Mouse (Mus musculus) liver, embryonic 14.5 days (tissue): ENCODE results near the gene Erbb3. TPM values are rescaled to one million over a fixed set of nuclear protein-coding genes. Genes with fewer than 3 reads are reported as not detected.

ENCODE experiments used
- ATAC-seq: fragments of 200-750 bp; cut with Nextera tagmentation; 2 replicates; pipeline ENCODE4 v1.8.0; 2017; ENCODE audit warnings: moderate number of reproducible peaks, mild to moderate bottlenecking, moderate library complexity; ENCODE audit not compliant: insufficient read depth
- DNase-seq, 3 experiments: peaks; one replicate each; pipeline ENCODE4 v3.0.0-alpha.2; 2012 to 2013; ENCODE audit warnings: low read depth in 3 of 3, low spot score in 3 of 3
- H3K27ac ChIP-seq: fragments of 300-500 bp; sonication (generic); 2 replicates; pipeline ENCODE4 v1.5.1; 2014; ENCODE audit warnings: moderate library complexity, mild to moderate bottlenecking, control low read depth, inconsistent platforms
- H3K27me3 ChIP-seq: fragments of 300-500 bp; sonication (generic); 2 replicates; pipeline ENCODE4 v1.6.1; 2014; ENCODE audit warnings: mild to moderate bottlenecking, low read length, moderate library complexity; ENCODE audit not compliant: control insufficient read depth, insufficient read depth
- H3K36me3 ChIP-seq: fragments of 300-500 bp; sonication (generic); replicated peaks from 2 replicates; pipeline ENCODE4 v1.6.1; 2014; ENCODE audit warnings: low read depth; ENCODE audit not compliant: control insufficient read depth, insufficient read depth
- H3K4me1 ChIP-seq, 2 experiments: fragments of 200-500 bp in 1 of 2; fragments of 300-500 bp in 1 of 2; sonication (generic) in 1 of 2; replicated peaks; 2 replicates each; pipeline ENCODE4 v1.6.1; 2012 to 2014; ENCODE audit warnings: antibody characterized with exemption in 1 of 2, inconsistent platforms in 1 of 2, low read length in 1 of 2; ENCODE audit not compliant: control insufficient read depth in 2 of 2, insufficient read depth in 2 of 2
- H3K4me2 ChIP-seq: fragments of 300-500 bp; sonication (generic); 2 replicates; pipeline ENCODE4 v1.6.1; 2014; ENCODE audit warnings: low read depth, mild to moderate bottlenecking, control low read depth, moderate library complexity
- H3K4me3 ChIP-seq, 2 experiments: fragments of 200-500 bp in 1 of 2; fragments of 300-500 bp in 1 of 2; sonication (generic) in 1 of 2; 2 replicates each; pipeline ENCODE4 v1.5.1; 2012 to 2014; ENCODE audit warnings: low read depth in 2 of 2, low read length in 2 of 2, mild to moderate bottlenecking in 2 of 2, control low read depth in 1 of 2, inconsistent platforms in 1 of 2, moderate library complexity in 1 of 2; ENCODE audit not compliant: insufficient read depth in 1 of 2
- H3K9ac ChIP-seq: fragments of 300-500 bp; sonication (generic); replicated peaks from 2 replicates; pipeline ENCODE4 v1.6.1; 2014; ENCODE audit warnings: mild to moderate bottlenecking, control low read depth, moderate library complexity
- H3K9me3 ChIP-seq: fragments of 300-500 bp; sonication (generic); 2 replicates; pipeline ENCODE4 v1.6.1; 2016; ENCODE audit warnings: low read length, mixed read lengths; ENCODE audit not compliant: control insufficient read depth
- CTCF ChIP-seq: IDR thresholded peaks from 2 replicates; pipeline ENCODE4 v1.5.1; 2016; ENCODE audit warnings: antibody characterized with exemption, low read depth, control low read depth
- EP300 ChIP-seq: IDR thresholded peaks from 2 replicates; pipeline ENCODE4 v1.6.1; 2016; ENCODE audit warnings: antibody characterized with exemption, low read depth
- WGBS: fragments of 180-500 bp; shearing (Covaris S2); extraction: QIAGEN DNeasy Blood & Tissue Kit; methylation state at CpG from one replicate; pipeline ENCODE4 v1.1.7; 2014; ENCODE audit not compliant: insufficient replicate concordance; 5-methylcytosine and 5-hydroxymethylcytosine counted together
- polyA plus RNA-seq, 2 experiments: library from polyadenylated mRNA; depleted of rRNA in 1 of 2; stranded (reverse) in 1 of 2; unstranded in 1 of 2; fragments of >200 nt; fragmentation: Nextera tagmentation in 1 of 2; extraction: Ambion mirVana in 1 of 2; gene quantifications; 2 replicates each; pipeline versions ENCODE4 v1.2.1 to v1.2.3; 2012 to 2014

Erbb3 gene
- polyA plus RNA-seq, 2 experiments = 1.1 to 1.4 TPM

GRCm38 (mm10) chr10:128538340-128538870, 51.0 kb downstream of the Erbb3 start:
- Histone ChIP-seq H3K9ac (no peak overlapping the region), H3K4me3 (no peak overlapping the region), H3K27ac (no peak overlapping the region), H3K9me3 (no peaks in the 10 kb centered on the region), H3K36me3 (peaks cover 3% of the 10 kb centered on the region; the same call in 1 of the 2 replicates), H3K4me1 (peaks cover 3 to 14% of the 10 kb centered on the region in 2 experiments; a peak in 3 of 4 replicates), H3K27me3 (no peaks in the 10 kb centered on the region), H3K4me2 (no peak overlapping the region)
- 67% methylated on average over 1 of the region's 1 CpGs for WGBS
- ATAC-seq = no peak
- TF ChIP-seq CTCF (no peak), EP300 (no peak)
- no peak for DNase-seq

DNA sequence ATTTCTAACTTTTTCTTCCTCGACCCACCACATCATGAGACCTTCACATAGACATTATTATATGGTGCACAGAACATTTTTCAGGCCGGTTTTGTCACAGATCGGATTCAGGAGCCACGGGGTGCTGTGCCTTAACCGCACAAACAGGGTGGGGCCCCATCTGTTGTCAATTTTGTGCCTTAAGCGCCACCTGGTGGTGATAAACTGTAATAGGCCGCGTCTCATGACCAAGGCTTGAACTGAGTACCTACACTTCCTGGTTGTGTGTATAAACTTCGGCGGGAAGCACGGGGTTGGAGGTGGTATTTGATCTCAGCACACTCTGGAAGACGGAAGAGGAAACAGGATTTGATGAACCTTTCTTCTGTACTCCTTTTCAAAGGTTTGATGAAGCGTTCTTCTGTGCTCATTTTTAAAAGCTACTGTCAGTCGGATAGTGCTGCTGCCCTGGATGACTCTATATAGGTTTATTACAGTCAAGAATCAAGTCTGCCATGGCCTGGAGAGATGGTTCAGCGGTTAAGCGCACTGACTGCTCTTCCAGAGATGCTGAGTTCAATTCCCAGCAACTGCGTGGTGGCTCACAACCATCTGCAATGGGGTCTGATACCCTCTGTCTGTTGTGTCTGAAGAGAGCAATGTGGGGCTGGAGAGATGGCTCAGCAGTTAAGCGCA, 53.0 kb downstream of the Erbb3 start:
- H3K9ac ChIP-seq = peak overlapping the region; percentile 40
- no peaks in the 10 kb centered on the region for H3K36me3 ChIP-seq
- peak overlapping the region; percentile 59 for H3K4me2 ChIP-seq
- H3K27ac ChIP-seq = peak overlapping the region; percentile 61
- peak overlapping the region; percentile 16 to 20; a peak in 3 of 4 replicates for H3K4me3 ChIP-seq
- DNase-seq (peak; percentile 89 to 93 (median 90)), ATAC-seq (peak; percentile 97)
- no peaks in the 10 kb centered on the region for H3K27me3 ChIP-seq
- H3K9me3 ChIP-seq = no peaks in the 10 kb centered on the region
- no peak for TF ChIP-seq EP300
- TF ChIP-seq CTCF = peak; percentile 97
- peaks cover 3 to 14% of the 10 kb centered on the region in 2 experiments; a peak in 3 of 4 replicates for H3K4me1 ChIP-seq
- 11% methylated on average over 18 of the region's 18 CpGs for WGBS

- DNase-seq = no peak
- Histone ChIP-seq H3K4me2 (peak overlapping the region; percentile 59), H3K4me1 (peaks cover 3 to 14% of the 10 kb centered on the region in 2 experiments; a peak in 3 of 4 replicates), H3K27ac (peak overlapping the region; percentile 61), H3K9ac (peak overlapping the region; percentile 38; the same call in 1 of the 2 replicates), H3K27me3 (no peaks in the 10 kb centered on the region), H3K4me3 (peak overlapping the region in 1 of 2 experiments; percentile 15; a peak in 1 of 4 replicates), H3K9me3 (no peaks in the 10 kb centered on the region), H3K36me3 (no peaks in the 10 kb centered on the region)
- TF ChIP-seq CTCF (no peak), EP300 (no peak)
- 54% methylated on average over 4 of the region's 4 CpGs for WGBS
- peak; percentile 34 for ATAC-seq
These were observed 53.7 kb downstream of the Erbb3 start for GRCm38 (mm10) chr10:128535624-128536265.

- H3K4me2 ChIP-seq = no peak overlapping the region
- DNase-seq (no peak), ATAC-seq (no peak)
- H3K27ac ChIP-seq = no peak overlapping the region
- H3K4me1 ChIP-seq = peaks cover 3 to 14% of the 10 kb centered on the region in 2 experiments; a peak in 3 of 4 replicates
- WGBS = 63% methylated on average over 2 of the region's 2 CpGs
- no peaks in the 10 kb centered on the region for H3K27me3 ChIP-seq
- H3K9me3 ChIP-seq = no peaks in the 10 kb centered on the region
- H3K4me3 ChIP-seq = no peak overlapping the region
- H3K36me3 ChIP-seq = no peaks in the 10 kb centered on the region
- H3K9ac ChIP-seq = no peak overlapping the region
- no peak for TF ChIP-seq EP300
These were observed 54.2 kb downstream of the Erbb3 start for GRCm38 (mm10) chr10:128535206-128535605.
